Mouse (Mus musculus) liver, embryonic 14.5 days (tissue): Measurements from ENCODE around the gene Prdm11. TPM values are rescaled to one million over a fixed set of nuclear protein-coding genes. Genes with fewer than 3 reads are reported as not detected.

Source experiments
- ATAC-seq: fragments of 200-750 bp; cut with Nextera tagmentation; 2 replicates; pipeline ENCODE4 v1.8.0; 2017; ENCODE audit warnings: moderate number of reproducible peaks, mild to moderate bottlenecking, moderate library complexity; ENCODE audit not compliant: insufficient read depth
- DNase-seq, 3 experiments: peaks; one replicate each; pipeline ENCODE4 v3.0.0-alpha.2; 2012 to 2013; ENCODE audit warnings: low read depth in 3 of 3, low spot score in 3 of 3
- H3K27ac ChIP-seq: fragments of 300-500 bp; sonication (generic); 2 replicates; pipeline ENCODE4 v1.5.1; 2014; ENCODE audit warnings: moderate library complexity, mild to moderate bottlenecking, control low read depth, inconsistent platforms
- H3K27me3 ChIP-seq: fragments of 300-500 bp; sonication (generic); 2 replicates; pipeline ENCODE4 v1.6.1; 2014; ENCODE audit warnings: mild to moderate bottlenecking, low read length, moderate library complexity; ENCODE audit not compliant: control insufficient read depth, insufficient read depth
- H3K36me3 ChIP-seq: fragments of 300-500 bp; sonication (generic); replicated peaks from 2 replicates; pipeline ENCODE4 v1.6.1; 2014; ENCODE audit warnings: low read depth; ENCODE audit not compliant: control insufficient read depth, insufficient read depth
- H3K4me1 ChIP-seq, 2 experiments: fragments of 200-500 bp in 1 of 2; fragments of 300-500 bp in 1 of 2; sonication (generic) in 1 of 2; replicated peaks; 2 replicates each; pipeline ENCODE4 v1.6.1; 2012 to 2014; ENCODE audit warnings: antibody characterized with exemption in 1 of 2, inconsistent platforms in 1 of 2, low read length in 1 of 2; ENCODE audit not compliant: control insufficient read depth in 2 of 2, insufficient read depth in 2 of 2
- H3K4me2 ChIP-seq: fragments of 300-500 bp; sonication (generic); 2 replicates; pipeline ENCODE4 v1.6.1; 2014; ENCODE audit warnings: low read depth, mild to moderate bottlenecking, control low read depth, moderate library complexity
- H3K4me3 ChIP-seq, 2 experiments: fragments of 200-500 bp in 1 of 2; fragments of 300-500 bp in 1 of 2; sonication (generic) in 1 of 2; 2 replicates each; pipeline ENCODE4 v1.5.1; 2012 to 2014; ENCODE audit warnings: low read depth in 2 of 2, low read length in 2 of 2, mild to moderate bottlenecking in 2 of 2, control low read depth in 1 of 2, inconsistent platforms in 1 of 2, moderate library complexity in 1 of 2; ENCODE audit not compliant: insufficient read depth in 1 of 2
- H3K9ac ChIP-seq: fragments of 300-500 bp; sonication (generic); replicated peaks from 2 replicates; pipeline ENCODE4 v1.6.1; 2014; ENCODE audit warnings: mild to moderate bottlenecking, control low read depth, moderate library complexity
- H3K9me3 ChIP-seq: fragments of 300-500 bp; sonication (generic); 2 replicates; pipeline ENCODE4 v1.6.1; 2016; ENCODE audit warnings: low read length, mixed read lengths; ENCODE audit not compliant: control insufficient read depth
- CTCF ChIP-seq: IDR thresholded peaks from 2 replicates; pipeline ENCODE4 v1.5.1; 2016; ENCODE audit warnings: antibody characterized with exemption, low read depth, control low read depth
- EP300 ChIP-seq: IDR thresholded peaks from 2 replicates; pipeline ENCODE4 v1.6.1; 2016; ENCODE audit warnings: antibody characterized with exemption, low read depth
- WGBS: fragments of 180-500 bp; shearing (Covaris S2); extraction: QIAGEN DNeasy Blood & Tissue Kit; methylation state at CpG from one replicate; pipeline ENCODE4 v1.1.7; 2014; ENCODE audit not compliant: insufficient replicate concordance; 5-methylcytosine and 5-hydroxymethylcytosine counted together
- polyA plus RNA-seq, 2 experiments: library from polyadenylated mRNA; depleted of rRNA in 1 of 2; stranded (reverse) in 1 of 2; unstranded in 1 of 2; fragments of >200 nt; fragmentation: Nextera tagmentation in 1 of 2; extraction: Ambion mirVana in 1 of 2; gene quantifications; 2 replicates each; pipeline versions ENCODE4 v1.2.1 to v1.2.3; 2012 to 2014

Gene Prdm11
- polyA plus RNA-seq, 2 experiments = 1.8 to 3.7 TPM

DNA sequence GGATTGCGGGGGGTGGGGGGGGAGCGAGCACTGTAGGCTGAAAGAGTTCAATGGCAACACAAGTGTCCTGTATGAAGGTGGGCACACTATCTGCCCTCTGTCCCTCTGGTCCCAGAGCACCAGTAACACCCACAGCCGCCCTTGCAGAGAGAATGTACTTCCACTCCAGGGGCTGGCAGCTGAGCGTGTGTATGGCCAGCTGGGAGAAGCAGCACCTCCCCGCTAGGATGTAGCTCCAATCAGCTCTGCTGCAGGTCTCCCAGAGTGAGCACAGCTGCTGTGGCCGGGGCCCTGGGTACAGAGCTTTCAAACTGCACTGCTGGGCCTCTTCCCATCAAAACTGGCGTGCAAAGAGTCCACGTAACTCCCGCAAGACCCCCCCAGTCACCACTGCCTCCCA, 14.9 kb downstream of the Prdm11 start:
- DNase-seq = no peak
- no peaks in the 10 kb centered on the region for H3K9me3 ChIP-seq

DNA sequence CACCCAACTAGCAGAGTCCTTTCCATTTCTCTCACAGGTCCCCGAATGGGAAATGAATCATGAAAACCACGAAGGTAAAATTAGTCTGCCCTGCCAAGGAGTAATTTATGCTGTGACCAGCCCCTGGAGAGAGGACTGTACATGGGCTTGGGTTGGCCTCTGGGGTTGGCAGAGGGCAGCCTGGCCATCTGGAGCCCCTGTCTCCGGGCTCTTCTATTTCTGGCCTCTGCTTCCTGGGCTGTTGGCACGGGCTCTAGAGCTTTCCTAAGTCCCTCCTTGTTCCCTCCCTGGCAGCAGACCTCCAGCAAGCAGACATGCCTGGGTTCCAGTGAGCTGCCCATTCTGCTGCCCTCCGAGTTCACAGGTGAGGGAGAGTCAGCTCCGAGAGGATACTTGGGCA, 15.9 kb downstream of the Prdm11 start:
- ATAC-seq (no peak), DNase-seq (no peak)
- 41% methylated on average over 6 of the region's 6 CpGs for WGBS

More for the DNA sequence above, 14.9 kb downstream of the Prdm11 start:
- no peaks in the 10 kb centered on the region for H3K36me3 ChIP-seq
- no peak overlapping the region for H3K4me3 ChIP-seq
- H3K9ac ChIP-seq = no peak overlapping the region
- H3K27me3 ChIP-seq = no peaks in the 10 kb centered on the region
- H3K4me2 ChIP-seq = no peak overlapping the region
- no peak for TF ChIP-seq CTCF
- no peak for TF ChIP-seq EP300
- WGBS = 60% methylated on average over 8 of the region's 9 CpGs
- no peak for ATAC-seq
- peaks cover 2 to 11% of the 10 kb centered on the region in 2 experiments; a peak in 2 of 4 replicates for H3K4me1 ChIP-seq
- H3K27ac ChIP-seq = no peak overlapping the region

DNA sequence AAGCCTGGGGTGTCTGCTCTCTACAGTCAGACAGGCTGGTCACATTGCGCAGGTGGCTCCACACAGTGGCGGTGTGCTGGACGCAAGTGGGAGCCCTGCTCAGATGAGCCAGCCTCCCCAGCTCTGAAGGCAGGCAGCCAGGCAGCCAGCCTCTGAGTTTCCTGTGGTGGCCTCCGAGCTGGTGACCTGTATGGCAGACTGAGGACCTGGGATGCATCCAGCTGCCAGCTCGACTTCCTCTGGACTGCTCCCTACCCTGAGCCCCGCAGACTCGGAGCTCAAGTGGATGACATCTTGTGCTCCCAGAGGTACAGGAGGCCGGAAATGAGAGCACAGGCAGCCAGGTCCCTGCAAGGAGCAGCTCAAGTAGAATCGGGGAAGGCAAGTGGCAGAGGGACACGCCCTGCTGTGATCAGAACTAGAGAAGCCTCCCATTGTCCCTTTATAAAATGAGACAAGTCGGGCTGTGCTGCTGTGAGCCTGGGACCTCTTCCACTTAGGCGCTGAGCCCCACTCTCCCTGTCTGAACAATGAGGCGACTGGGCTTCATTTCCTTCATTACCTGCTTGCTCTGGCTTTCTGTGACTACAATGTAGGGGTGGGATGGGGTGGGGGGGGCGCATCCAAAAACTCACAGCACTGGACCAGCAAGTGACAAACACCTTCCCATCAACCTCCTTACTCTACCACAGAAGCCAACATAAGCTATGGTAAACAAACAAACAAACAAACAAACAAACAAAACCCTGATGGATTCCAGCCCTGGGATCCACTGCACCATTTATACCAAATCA, 16.5 kb downstream of the Prdm11 start:
- H3K4me3 ChIP-seq = no peak overlapping the region
- no peak overlapping the region for H3K4me2 ChIP-seq
- H3K9me3 ChIP-seq = no peaks in the 10 kb centered on the region
- no peaks in the 10 kb centered on the region for H3K27me3 ChIP-seq
- ATAC-seq = no peak
- TF ChIP-seq CTCF = no peak
- no peak for TF ChIP-seq EP300
- H3K4me1 ChIP-seq = peaks cover 0 to 7% of the 10 kb centered on the region in 2 experiments; a peak in 1 of 4 replicates
- no peak overlapping the region for H3K27ac ChIP-seq
- H3K36me3 ChIP-seq = no peaks in the 10 kb centered on the region
- no peak overlapping the region for H3K9ac ChIP-seq
- 27% methylated on average over 14 of the region's 14 CpGs for WGBS
- no peak for DNase-seq

More for the DNA sequence above, 15.9 kb downstream of the Prdm11 start:
- Histone ChIP-seq H3K36me3 (no peaks in the 10 kb centered on the region), H3K4me2 (no peak overlapping the region), H3K9ac (no peak overlapping the region), H3K27me3 (no peaks in the 10 kb centered on the region), H3K9me3 (no peaks in the 10 kb centered on the region), H3K4me1 (peaks cover 0 to 7% of the 10 kb centered on the region in 2 experiments; a peak in 1 of 4 replicates), H3K27ac (no peak overlapping the region), H3K4me3 (no peak overlapping the region)
- TF ChIP-seq CTCF = no peak
- TF ChIP-seq EP300 = no peak

DNA sequence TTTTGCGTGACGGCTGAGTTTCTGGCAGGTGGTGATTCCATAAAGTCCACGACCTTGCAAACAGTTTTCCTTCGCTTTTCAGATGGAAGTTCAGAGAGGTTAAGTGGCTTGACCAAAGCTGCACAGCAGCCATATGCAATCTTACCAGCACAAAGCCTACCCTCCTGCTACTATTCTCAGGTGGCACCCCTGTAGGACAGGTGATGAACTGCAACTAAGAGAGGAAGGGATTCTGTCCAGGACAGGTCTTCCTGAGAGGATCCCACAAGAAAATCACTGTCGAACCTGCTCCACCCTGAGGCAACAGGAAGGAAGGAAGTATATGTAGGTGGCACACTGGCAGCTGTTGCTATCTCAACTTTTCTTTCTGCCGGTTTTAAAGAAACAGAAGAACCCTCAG, 17.1 kb downstream of the Prdm11 start:
- ATAC-seq (no peak), DNase-seq (no peak)
- no peaks in the 10 kb centered on the region for H3K27me3 ChIP-seq
- no peak for TF ChIP-seq CTCF
- no peak for TF ChIP-seq EP300
- no peak overlapping the region for H3K4me2 ChIP-seq
- no peaks in the 10 kb centered on the region for H3K36me3 ChIP-seq
- H3K4me3 ChIP-seq = no peak overlapping the region
- peaks cover 0 to 7% of the 10 kb centered on the region in 2 experiments; a peak in 1 of 4 replicates for H3K4me1 ChIP-seq
- no peak overlapping the region for H3K27ac ChIP-seq
- 51% methylated on average over 6 of the region's 6 CpGs for WGBS
- H3K9ac ChIP-seq = no peak overlapping the region
- no peaks in the 10 kb centered on the region for H3K9me3 ChIP-seq

DNA sequence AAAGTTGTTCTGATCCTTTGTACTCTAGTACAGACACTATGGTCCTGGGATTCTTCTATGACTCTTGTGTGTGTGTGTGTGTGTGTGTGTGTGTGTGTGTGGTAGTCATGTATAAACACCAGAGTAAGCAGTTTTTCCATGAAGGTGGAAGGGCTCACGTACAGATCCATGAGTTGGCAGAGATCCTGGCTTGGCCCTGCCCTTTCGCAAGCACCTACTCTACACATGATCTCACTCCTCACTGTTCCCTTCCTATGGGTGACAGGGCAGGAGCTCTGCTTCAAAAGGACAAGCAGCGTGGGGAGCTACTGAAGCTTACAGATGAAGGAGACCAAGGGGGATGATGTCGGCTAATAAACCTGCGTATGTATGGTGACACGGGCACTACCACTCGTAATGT, 18.3 kb downstream of the Prdm11 start:
- Histone ChIP-seq H3K9me3 (no peaks in the 10 kb centered on the region), H3K4me1 (peaks cover 0 to 7% of the 10 kb centered on the region in 2 experiments; a peak in 1 of 4 replicates), H3K36me3 (no peaks in the 10 kb centered on the region), H3K4me2 (no peak overlapping the region), H3K4me3 (no peak overlapping the region), H3K27me3 (no peaks in the 10 kb centered on the region), H3K9ac (no peak overlapping the region), H3K27ac (no peak overlapping the region)
- no peak for TF ChIP-seq EP300
- TF ChIP-seq CTCF = no peak
- no peak for DNase-seq
- 70% methylated on average over 7 of the region's 7 CpGs for WGBS
- ATAC-seq = no peak
